Mouse (Mus musculus) cerebellum, adult 2 months (tissue): ENCODE data around the gene Srsf4. TPM values are rescaled to one million over a fixed set of nuclear protein-coding genes. Genes with fewer than 3 reads are reported as not detected.

Source experiments
- DNase-seq, 2 experiments: peaks; one replicate each; pipeline ENCODE4 v3.0.0; 2021
- H3K27ac ChIP-seq: fragments of 200-500 bp; 2 replicates; pipeline ENCODE4 v1.5.1; 2012; ENCODE audit warnings: low read length, control low read depth, inconsistent platforms; ENCODE audit not compliant: insufficient read depth
- H3K27me3 ChIP-seq: fragments of 200-500 bp; 2 replicates; pipeline ENCODE4 v1.6.1; 2012; ENCODE audit warnings: inconsistent platforms, mild to moderate bottlenecking, low read length, moderate library complexity; ENCODE audit not compliant: control insufficient read depth, insufficient read depth
- H3K4me1 ChIP-seq: fragments of 200-500 bp; 2 replicates; pipeline ENCODE4 v1.6.1; 2011; ENCODE audit warnings: low read length; ENCODE audit not compliant: control insufficient read depth, insufficient read depth
- H3K4me3 ChIP-seq: fragments of 200-500 bp; replicated peaks from 2 replicates; pipeline ENCODE3; 2011; ENCODE audit warnings: mild to moderate bottlenecking, low read depth, low read length, control low read depth; ENCODE audit not compliant: insufficient read depth
- CTCF ChIP-seq: fragments of 200-500 bp; IDR thresholded peaks from 2 replicates; pipeline ENCODE4 v1.5.1; 2011; ENCODE audit warnings: low read depth, mild to moderate bottlenecking, control low read depth, low read length, moderate library complexity, borderline replicate concordance; ENCODE audit not compliant: insufficient read depth
- POLR2A ChIP-seq: fragments of 200-500 bp; IDR thresholded peaks from 2 replicates; pipeline ENCODE4 v1.6.1; 2011; ENCODE audit warnings: low read length, control low read depth, borderline replicate concordance; ENCODE audit not compliant: insufficient read depth
- WGBS: fragments of 180-500 bp; shearing (Covaris S2); methylation state at CpG from one replicate; pipeline ENCODE4 v1.1.7; 2018; 5-methylcytosine and 5-hydroxymethylcytosine counted together
- polyA plus RNA-seq: library from polyadenylated mRNA; depleted of rRNA; stranded (reverse); fragments of >200 nt; gene quantifications from 2 replicates; pipeline ENCODE4 v1.2.3, GENCODE M21; 2012

Gene Srsf4
- polyA plus RNA-seq, 1 experiment = 81.9 TPM

- TF ChIP-seq POLR2A (no peak), CTCF (no peak)
Observed at GRCm38 (mm10) chr4:131849986-131850638, 23.3 kb upstream of the Srsf4 start.

GRCm38 (mm10) chr4:131854950-131855349 is 18.5 kb upstream of the Srsf4 start:
- DNase-seq = no peak
- 85% methylated on average over 5 of the region's 5 CpGs for WGBS
- TF ChIP-seq CTCF = no peak
- TF ChIP-seq POLR2A = no peak
- H3K4me3 ChIP-seq = no peak overlapping the region
- H3K27ac ChIP-seq = no peak overlapping the region
- H3K27me3 ChIP-seq = no peaks in the 10 kb centered on the region
- no peaks in the 10 kb centered on the region for H3K4me1 ChIP-seq

More at GRCm38 (mm10) chr4:131849986-131850638, 23.3 kb upstream of the Srsf4 start:
- WGBS = 18% methylated on average over 5 of the region's 5 CpGs
- Histone ChIP-seq H3K27me3 (no peaks in the 10 kb centered on the region), H3K4me3 (no peak overlapping the region), H3K27ac (no peak overlapping the region), H3K4me1 (no peaks in the 10 kb centered on the region)
- DNase-seq = no peak

- H3K27ac ChIP-seq = no peak overlapping the region
Observed at GRCm38 (mm10) chr4:131860492-131861340, 12.7 kb upstream of the Srsf4 start.

GRCm38 (mm10) chr4:131861341-131861739 is 12.1 kb upstream of the Srsf4 start:
- no peak for DNase-seq
- Histone ChIP-seq H3K4me3 (no peak overlapping the region), H3K27ac (no peak overlapping the region), H3K4me1 (no peaks in the 10 kb centered on the region), H3K27me3 (no peaks in the 10 kb centered on the region)
- TF ChIP-seq POLR2A = no peak
- no peak for TF ChIP-seq CTCF
- whole genome bisulfite sequencing = 75% methylated on average over 4 of the region's 4 CpGs

More at GRCm38 (mm10) chr4:131860492-131861340, 12.7 kb upstream of the Srsf4 start:
- peak; percentile 63 to 82 for DNase-seq
- Histone ChIP-seq H3K27me3 (no peaks in the 10 kb centered on the region), H3K4me1 (no peaks in the 10 kb centered on the region), H3K4me3 (no peak overlapping the region)
- no peak for TF ChIP-seq POLR2A
- peak; percentile 96 for TF ChIP-seq CTCF
- 47% methylated on average over 15 of the region's 15 CpGs for WGBS

- Histone ChIP-seq H3K27me3 (no peaks in the 10 kb centered on the region), H3K27ac (no peak overlapping the region; the same call in 1 of the 2 replicates), H3K4me1 (no peaks in the 10 kb centered on the region; the same call in 1 of the 2 replicates), H3K4me3 (peak overlapping the region; percentile 68)
- no peak for TF ChIP-seq POLR2A
- DNase-seq = no peak
- 3% methylated on average over 11 of the region's 11 CpGs for WGBS
Observed at GRCm38 (mm10) chr4:131872672-131873292, 635 bp upstream of the Srsf4 start.

GRCm38 (mm10) chr4:131874169-131874536 is 736 bp downstream of the Srsf4 start:
- TF ChIP-seq CTCF (no peak), POLR2A (no peak)
- WGBS = under 1% methylated on average over 20 of the region's 20 CpGs
- H3K27me3 ChIP-seq = no peaks in the 10 kb centered on the region

GRCm38 (mm10) chr4:131874567-131874966 is 1.1 kb downstream of the Srsf4 start:
- TF ChIP-seq CTCF = no peak
- no peak for TF ChIP-seq POLR2A
- no peaks in the 10 kb centered on the region; the same call in 1 of the 2 replicates for H3K4me1 ChIP-seq
- DNase-seq = peak in 1 of 2 experiments; percentile 18
- H3K4me3 ChIP-seq = peak overlapping the region; percentile 73
- 2% methylated on average over 11 of the region's 11 CpGs for WGBS
- no peak overlapping the region for H3K27ac ChIP-seq
- H3K27me3 ChIP-seq = no peaks in the 10 kb centered on the region

More at GRCm38 (mm10) chr4:131874169-131874536, 736 bp downstream of the Srsf4 start:
- Histone ChIP-seq H3K4me3 (peak overlapping the region; percentile 73), H3K27ac (peak overlapping the region; percentile 26; the same call in 1 of the 2 replicates), H3K4me1 (no peaks in the 10 kb centered on the region; the same call in 1 of the 2 replicates)
- DNase-seq = no peak

- Histone ChIP-seq H3K4me3 (peak overlapping the region; percentile 26), H3K27me3 (no peaks in the 10 kb centered on the region), H3K4me1 (peaks cover 3% of the 10 kb centered on the region; the same call in 1 of the 2 replicates), H3K27ac (no peak overlapping the region)
- TF ChIP-seq POLR2A = no peak
- 21% methylated on average over 3 of the region's 3 CpGs for WGBS
- DNase-seq = no peak
Observed at GRCm38 (mm10) chr4:131875242-131875641, 1.8 kb downstream of the Srsf4 start.
